Mouse (Mus musculus) subcutaneous adipose tissue, adult 2 months (tissue): ENCODE data around the gene Agk. TPM values are rescaled to one million over a fixed set of nuclear protein-coding genes. Genes with fewer than 3 reads are reported as not detected.

Experiments
- polyA plus RNA-seq: library from polyadenylated mRNA; depleted of rRNA; stranded (reverse); fragments of >200 nt; gene quantifications from 2 replicates; pipeline ENCODE4 v1.2.3, GENCODE M21; 2012; ENCODE audit warnings: low replicate concordance; rRNA removed

Agk gene
- polyA plus RNA-seq, result 19.7 and 26.6 TPM in 2 replicates

DNA sequence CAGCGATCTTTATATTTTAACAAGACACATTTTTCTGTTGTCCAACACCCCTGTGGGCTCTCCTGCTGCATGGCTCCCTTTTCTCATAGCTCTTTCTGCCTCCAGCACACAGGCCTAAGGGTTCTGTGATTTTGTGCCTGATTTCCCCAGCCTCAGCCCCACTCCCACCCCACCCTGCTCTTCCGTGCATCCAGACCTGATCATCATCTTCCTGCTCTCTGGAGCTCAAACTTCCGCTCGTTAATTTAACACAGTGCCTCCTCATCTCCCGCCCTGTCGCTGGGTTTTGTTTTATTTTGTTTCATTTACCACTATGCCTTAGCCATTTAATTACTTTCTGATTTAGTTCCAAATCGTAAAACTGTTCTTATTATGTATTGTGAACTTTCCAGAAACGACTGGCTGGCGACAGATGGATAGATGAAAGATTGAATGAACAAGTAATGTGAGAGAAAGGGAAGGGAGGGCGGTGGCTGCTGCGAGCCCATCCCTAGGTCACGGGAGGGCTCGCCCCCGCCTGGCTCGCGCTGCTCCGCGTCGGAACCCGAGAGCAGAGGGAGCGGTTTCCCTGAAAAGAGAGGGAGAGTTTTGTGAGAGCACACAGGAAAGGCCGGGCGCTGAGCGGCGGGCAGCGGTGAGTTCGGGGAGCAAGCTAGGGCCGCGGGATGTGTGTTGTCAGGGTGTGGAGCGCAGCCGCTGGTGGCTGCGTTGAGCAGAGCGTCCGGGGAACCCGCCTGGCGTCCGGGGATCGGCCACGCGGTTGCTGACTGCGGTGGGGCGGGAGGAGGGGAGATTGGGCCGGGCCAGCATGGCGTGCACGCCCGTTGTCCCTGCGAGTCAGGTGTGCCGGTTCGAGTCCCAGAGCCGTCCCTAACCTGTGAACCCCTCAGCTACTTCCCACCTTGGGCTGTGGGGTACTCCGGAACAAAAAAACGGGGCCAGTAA, at the start of gene Agk:
TSS of gene Agk (plus strand) at position 276 of the 945 bp plus-strand sequence.

DNA sequence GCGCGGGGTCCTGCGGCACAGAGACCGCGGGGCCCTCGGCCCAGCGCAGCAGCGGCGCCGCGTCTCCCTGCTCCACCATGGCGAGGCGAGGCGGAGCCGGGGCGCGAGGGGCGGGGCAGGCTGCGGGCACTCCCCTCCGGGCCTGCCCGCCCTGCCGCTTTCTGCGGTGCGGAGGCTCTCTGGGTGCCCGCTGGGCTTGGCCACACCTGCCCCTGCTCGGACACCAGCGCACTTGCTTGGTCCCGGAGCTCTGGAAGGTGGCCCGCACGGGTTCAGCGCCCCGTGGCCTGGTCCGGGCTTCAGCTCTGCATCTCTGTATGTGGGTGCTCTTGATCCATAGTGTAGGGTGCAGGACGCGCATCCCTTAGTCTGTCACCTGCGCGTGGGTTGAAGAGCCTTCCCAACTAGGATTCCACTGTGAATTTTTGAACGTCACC, 111.1 kb downstream of the Agk start, which contains the start of gene E330009J07Rik:
TSS of gene E330009J07Rik (minus strand) at position 89 of the 437 bp plus-strand sequence.

GRCm38 (mm10) chr6:40438936-40439335, 114.0 kb downstream of the Agk start, which contains the start of gene Wee2:
Gene Wee2 (plus strand): TSS chr6:40439088.

Other genes starting within 250 kb of the Agk start
- gene E330009J07Rik, start 111.0 kb downstream of the Agk start, polyA plus RNA-seq, result 2.4 and 6.3 TPM in 2 replicates
- not detected in 2 replicates for gene Wee2, start 113.9 kb downstream of the Agk start, polyA plus RNA-seq
- 9.5 and 14.1 TPM in 2 replicates for gene Ssbp1, start 146.2 kb downstream of the Agk start, polyA plus RNA-seq
- gene Tas2r137, start 166.1 kb downstream of the Agk start, polyA plus RNA-seq, result not detected in 2 replicates
- gene Tas2r108, start 168.4 kb downstream of the Agk start, polyA plus RNA-seq, result not detected in 2 replicates
- gene Prss37, start 194.3 kb downstream of the Agk start, polyA plus RNA-seq, result not detected in 2 replicates
- gene Olfr461, start 229.9 kb downstream of the Agk start, polyA plus RNA-seq, result not detected in 2 replicates
- 0.15 TPM in 1 of 2 replicates, not detected in the other for gene Olfr460, start 244.3 kb downstream of the Agk start, polyA plus RNA-seq